In genomic region chr5:33485765-33486164, GRCm38 (mm10) we compare ENCODE assay signal across 31 mouse cellular contexts. TPM values are rescaled to one million over a fixed set of nuclear protein-coding genes. Genes with fewer than 3 reads are reported as not detected.
DNase-seq lines count a peak whose midpoint lies in the region; ATAC-seq and TF ChIP-seq lines count a peak whose summit lies in the region.
"Had no signal": no experiment of that assay in that cellular context is flagged by ENCODE, and none has a peak within 500 bp of the region (broad histone marks: within the 10 kb centered on the region; RNA-seq: fewer than 3 reads in every experiment).

No protein-coding gene starts in this region.

- H3K9me3 ChIP-seq in heart, embryonic 11.5 days (replicated peaks; ENCODE audit: control insufficient read depth, low read length): no peaks in the 10 kb centered on the region
- H3K9me3 ChIP-seq in heart, embryonic 14.5 days (ENCODE audit: control insufficient read depth, low read length): no peaks in the 10 kb centered on the region
- no peaks in the 10 kb centered on the region for H3K9me3 ChIP-seq in heart, postnatal 0 days (replicated peaks; ENCODE audit: control insufficient read depth, low read length)
- H3K9me3 ChIP-seq in neural tube, embryonic 15.5 days (replicated peaks): no peaks in the 10 kb centered on the region
- H3K9me3 ChIP-seq: forebrain, embryonic 10.5 days; forebrain, embryonic 13.5 days; G1E; hindbrain, embryonic 10.5 days; hindbrain, embryonic 13.5 days; intestine, embryonic 15.5 days had no signal

- intact Hi-C loops in heart, postnatal 14 days (cut with DNase I): no loop called here
- intact Hi-C loops in heart, postnatal 36 days (cut with DNase I): no loop called here

- TF ChIP-seq CTCF in heart, postnatal 0 days (IDR thresholded peaks at IDR 0.05; ENCODE audit: low read depth): no peak

- ATAC-seq in heart, embryonic 11.5 days (replicated peaks; ENCODE audit: insufficient number of reproducible peaks, low FRiP score, low TSS enrichment): no peak
- no peak; the same call in 1 of the 2 replicates for ATAC-seq in heart, embryonic 14.5 days (ENCODE audit: insufficient number of reproducible peaks, insufficient read depth, low FRiP score, low read depth)
- peak; percentile 26; the same call in 1 of the 2 replicates for ATAC-seq in heart, postnatal 0 days (ENCODE audit: insufficient read depth, low read depth)
- no peak for ATAC-seq in neural tube, embryonic 15.5 days (ENCODE audit: low FRiP score)
- ATAC-seq: forebrain, embryonic 13.5 days; forebrain, embryonic 16.5 days; hindbrain, embryonic 16.5 days; intestine, embryonic 15.5 days; Patski had no signal

- no peak overlapping the region for H3K4me3 ChIP-seq in heart, embryonic 11.5 days (ENCODE audit: low read depth, low read length)
- no peak overlapping the region for H3K4me3 ChIP-seq in heart, embryonic 14.5 days (ENCODE audit: control insufficient read depth in 1 of 2, insufficient read depth in 1 of 2, low read depth in 1 of 2, low read length in 2 of 2)
- H3K4me3 ChIP-seq in heart, postnatal 0 days (ENCODE audit: low read depth, low read length): no peak overlapping the region
- no peak overlapping the region for H3K4me3 ChIP-seq in neural tube, embryonic 15.5 days (replicated peaks)
- H3K4me3 ChIP-seq: forebrain, embryonic 10.5 days; forebrain, embryonic 13.5 days; hindbrain, embryonic 10.5 days; hindbrain, embryonic 13.5 days; intestine, embryonic 15.5 days had no signal

- no peak overlapping the region for H3K4me2 ChIP-seq in heart, embryonic 11.5 days
- 0 out of 2 replicates have a peak overlapping the region, but pooled peaks have one; percentile 8 for H3K4me2 ChIP-seq in heart, embryonic 14.5 days (ENCODE audit: low read length)
- no peak overlapping the region for H3K4me2 ChIP-seq in heart, postnatal 0 days (ENCODE audit: low read depth, low read length)
- no peak overlapping the region for H3K4me2 ChIP-seq in neural tube, embryonic 15.5 days
- H3K4me2 ChIP-seq: forebrain, embryonic 13.5 days; hindbrain, embryonic 13.5 days; intestine, embryonic 15.5 days had no signal

- peaks cover 32% of the 10 kb centered on the region for H3K4me1 ChIP-seq in heart, embryonic 11.5 days (ENCODE audit: control insufficient read depth, insufficient read depth, low read length)
- peaks cover 50 to 51% of the 10 kb centered on the region in 2 experiments for H3K4me1 ChIP-seq in heart, embryonic 14.5 days (ENCODE audit: control insufficient read depth in 2 of 2, insufficient read depth in 2 of 2, low read length in 2 of 2)
- peaks cover 25% of the 10 kb centered on the region for H3K4me1 ChIP-seq in heart, postnatal 0 days (ENCODE audit: control insufficient read depth, insufficient read depth)
- peaks cover 17% of the 10 kb centered on the region for H3K4me1 ChIP-seq in neural tube, embryonic 15.5 days

- H3K27me3 ChIP-seq in heart, embryonic 11.5 days (ENCODE audit: control insufficient read depth, insufficient read depth, low read length): peaks cover 29% of the 10 kb centered on the region
- peaks cover 16% of the 10 kb centered on the region; the same call in 1 of the 2 replicates for H3K27me3 ChIP-seq in heart, embryonic 14.5 days (ENCODE audit: control insufficient read depth, insufficient read depth, low read length)
- H3K27me3 ChIP-seq in heart, postnatal 0 days (ENCODE audit: control insufficient read depth, insufficient read depth, low read length): 0 out of 2 replicates have a peak, but pooled peaks cover 4% of the 10 kb centered on the region
- H3K27me3 ChIP-seq in neural tube, embryonic 15.5 days (replicated peaks): peaks cover 44% of the 10 kb centered on the region
- H3K27me3 ChIP-seq: intestine, embryonic 15.5 days had no signal

- H3K9ac ChIP-seq in heart, embryonic 11.5 days (ENCODE audit: low read depth, low read length): no peak overlapping the region
- H3K9ac ChIP-seq in heart, embryonic 14.5 days (ENCODE audit: low read length): no peak overlapping the region
- no peak overlapping the region for H3K9ac ChIP-seq in heart, postnatal 0 days (replicated peaks; ENCODE audit: low read depth, low read length)
- no peak overlapping the region for H3K9ac ChIP-seq in neural tube, embryonic 15.5 days (replicated peaks)
- H3K9ac ChIP-seq: forebrain, embryonic 13.5 days; hindbrain, embryonic 13.5 days; intestine, embryonic 15.5 days had no signal

- no peak for DNase-seq in heart, postnatal 14 days
- DNase-seq in heart, adult 18-20 months: no peak
- DNase-seq in heart, postnatal 0 days (ENCODE audit: low spot score): peak; percentile 19
- DNase-seq in heart, postnatal 36 days: no peak
- DNase-seq: adrenal gland, postnatal 10 days; adrenal gland, postnatal 36 days; B cell, adult 2 months; cerebellum, adult 18-20 months; cerebellum, adult 9-10 months; cerebellum, postnatal 14 days; gastrocnemius, postnatal 10 days; gastrocnemius, postnatal 36 days; kidney, adult 11 months; kidney, adult 8-10 months had no signal

- no peak for TF ChIP-seq EP300 in heart, postnatal 0 days (IDR thresholded peaks at IDR 0.05; ENCODE audit: low read depth)

- 0 out of 2 replicates have a peak overlapping the region, but pooled peaks have one; percentile 24 for H3K27ac ChIP-seq in heart, embryonic 11.5 days (ENCODE audit: low read depth, low read length)
- peak overlapping the region in 1 of 2 experiments; percentile 19; a peak in 3 of 4 replicates for H3K27ac ChIP-seq in heart, embryonic 14.5 days (replicated peaks in 1 of 2; ENCODE audit: control insufficient read depth in 1 of 2, insufficient read depth in 1 of 2, low read depth in 2 of 2, low read length in 2 of 2)
- no peak overlapping the region for H3K27ac ChIP-seq in heart, postnatal 0 days (ENCODE audit: low read depth)
- H3K27ac ChIP-seq in neural tube, embryonic 15.5 days (replicated peaks): no peak overlapping the region
- H3K27ac ChIP-seq: forebrain, embryonic 10.5 days; forebrain, embryonic 13.5 days; hindbrain, embryonic 13.5 days; intestine, embryonic 15.5 days had no signal

- no peaks in the 10 kb centered on the region for H3K36me3 ChIP-seq in heart, embryonic 11.5 days (ENCODE audit: control insufficient read depth, insufficient read depth, low read length)
- H3K36me3 ChIP-seq in heart, embryonic 14.5 days (ENCODE audit: control insufficient read depth, insufficient read depth, low read length): no peaks in the 10 kb centered on the region
- H3K36me3 ChIP-seq in heart, postnatal 0 days (replicated peaks; ENCODE audit: control insufficient read depth, insufficient read depth, low read length): no peaks in the 10 kb centered on the region
- no peaks in the 10 kb centered on the region for H3K36me3 ChIP-seq in neural tube, embryonic 15.5 days
- H3K36me3 ChIP-seq: forebrain, embryonic 10.5 days; G1E; hindbrain, embryonic 10.5 days; hindbrain, embryonic 13.5 days; intestine, embryonic 15.5 days had no signal

- 30% methylated on average over 15 of the region's 15 CpGs for WGBS in heart, embryonic 11.5 days (ENCODE audit: insufficient replicate concordance)
- WGBS in heart, embryonic 14.5 days: 7% methylated on average over 15 of the region's 15 CpGs
- 27% methylated on average over 15 of the region's 15 CpGs for WGBS in heart, postnatal 0 days
- WGBS in neural tube, embryonic 15.5 days: 64% methylated on average over 15 of the region's 15 CpGs

RNA-seq across cellular contexts. Expression of gene Nkx1-1, which starts 52.0 kb away (rescaled TPM):
- polyA plus RNA-seq in heart, embryonic 11.5 days (2014; fragmentation: Nextera tagmentation; extraction: Ambion mirVana): not detected in 2 replicates
- not detected for total RNA-seq in heart, postnatal 14 days (2021)
- polyA plus RNA-seq in heart, embryonic 14.5 days (2014; fragmentation: Nextera tagmentation; extraction: Ambion mirVana): not detected in 2 replicates
- total RNA-seq in heart, adult 18-20 months (2021): not detected
- total RNA-seq in heart, postnatal 0 days (2014; rRNA removed; ENCODE audit: low replicate concordance): not detected in 2 replicates
- polyA plus RNA-seq in heart, postnatal 0 days (2015; fragmentation: Nextera tagmentation; extraction: Ambion mirVana): not detected in 2 replicates
- not detected for total RNA-seq in heart, postnatal 36 days (2021)
- polyA plus RNA-seq in neural tube, embryonic 15.5 days (2015; fragmentation: Nextera tagmentation; extraction: Ambion mirVana): 0.40 and 0.79 TPM in 2 replicates
- total RNA-seq: adrenal gland, adult 18-20 months; adrenal gland, postnatal 10 days; adrenal gland, postnatal 36 days; CH12.LX; gastrocnemius, adult 18-20 months; gastrocnemius, postnatal 10 days; gastrocnemius, postnatal 36 days; granulocyte monocyte progenitor cell, adult 5-6 weeks had no signal
- polyA plus RNA-seq: embryonic facial prominence, embryonic 14.5 days; forebrain, embryonic 10.5 days; forebrain, embryonic 13.5 days; forebrain, embryonic 16.5 days; G1E; hindbrain, embryonic 16.5 days; intestine, embryonic 15.5 days; Patski had no signal
